Mouse (Mus musculus): ENCODE results near the gene Tspan14.

DNA sequence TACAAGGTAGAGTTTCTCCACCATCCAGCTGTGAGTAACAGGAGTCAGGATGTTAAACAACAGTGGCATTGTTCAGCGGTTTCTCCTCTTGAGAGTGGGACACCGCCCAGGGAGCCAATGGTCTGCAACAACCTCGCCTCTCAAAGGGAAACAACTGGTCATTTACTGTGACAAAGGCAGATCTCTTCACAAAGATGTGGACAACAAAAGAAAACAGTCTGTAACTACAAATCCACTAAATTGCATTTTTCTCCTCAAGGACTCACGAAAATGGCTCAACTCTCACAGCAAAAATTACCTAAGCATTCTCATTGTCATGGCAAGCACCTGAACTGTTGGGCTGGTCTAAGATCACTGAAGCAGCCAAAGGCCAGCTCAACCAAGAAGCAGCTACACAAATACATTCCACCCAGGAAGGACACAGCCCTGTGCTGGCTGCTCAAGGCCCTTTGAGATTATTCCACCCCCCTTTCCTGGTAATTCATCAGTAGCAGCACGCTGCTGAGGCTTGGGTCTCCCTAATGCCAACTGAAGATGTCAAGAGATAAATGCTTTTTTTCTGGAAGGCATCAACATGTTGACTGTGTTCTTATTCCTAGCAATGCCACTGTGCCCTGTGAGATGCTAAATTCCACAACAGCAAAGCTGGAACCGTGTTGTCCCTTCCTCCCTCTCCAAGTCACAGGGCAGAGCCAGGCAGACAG lies 101.6 kb downstream of the Tspan14 start:
- TF ChIP-seq CTCF (IDR thresholded peaks at IDR 0.05; ENCODE audit: control insufficient read depth, insufficient read depth, low read length) (no peak), POLR2A (IDR thresholded peaks at IDR 0.05; ENCODE audit: borderline replicate concordance, control insufficient read depth, low read depth, low read length) (no peak)

All from bone marrow, adult 2 months (tissue).